Mouse (Mus musculus) fat pad, adult 2 months (tissue): ENCODE measurements around the gene Gm5447.

Source experiments
- DNase-seq: peaks from one replicate; pipeline ENCODE4 v3.0.0-alpha.2; 2011; ENCODE audit warnings: low read depth, low spot score; ENCODE audit errors: extremely low read depth

Gm5447 gene

GRCm38 (mm10) chr13:30985598-30986466 lies 11.8 kb downstream of the Gm5447 start:
- DNase-seq: no peak

GRCm38 (mm10) chr13:30986934-30987455 lies 13.0 kb downstream of the Gm5447 start:
- DNase-seq: no peak

- no peak for DNase-seq
These were observed 13.7 kb downstream of the Gm5447 start for GRCm38 (mm10) chr13:30987686-30988085.

- no peak for DNase-seq
These were observed 15.7 kb downstream of the Gm5447 start for GRCm38 (mm10) chr13:30989710-30990109.

GRCm38 (mm10) chr13:30990233-30990632 lies 16.2 kb downstream of the Gm5447 start:
- DNase-seq: no peak

- no peak for DNase-seq
These were observed 19.8 kb downstream of the Gm5447 start for GRCm38 (mm10) chr13:30993819-30994218.

- no peak for DNase-seq
These were observed 20.4 kb downstream of the Gm5447 start for GRCm38 (mm10) chr13:30994249-30994858.

GRCm38 (mm10) chr13:30997526-30998253 lies 23.7 kb downstream of the Gm5447 start:
- DNase-seq: no peak

GRCm38 (mm10) chr13:30999799-31000198 lies 25.8 kb downstream of the Gm5447 start:
- no peak for DNase-seq

- no peak for DNase-seq
These were observed 30.5 kb downstream of the Gm5447 start for GRCm38 (mm10) chr13:31004458-31004857.

- peak; percentile 5 for DNase-seq
These were observed 31.0 kb downstream of the Gm5447 start for GRCm38 (mm10) chr13:31004995-31005394.

GRCm38 (mm10) chr13:31017545-31017944 lies 43.5 kb downstream of the Gm5447 start:
- DNase-seq: no peak

GRCm38 (mm10) chr13:31021514-31021913 lies 47.5 kb downstream of the Gm5447 start:
- no peak for DNase-seq

GRCm38 (mm10) chr13:31021927-31022326 lies 47.9 kb downstream of the Gm5447 start:
- no peak for DNase-seq

- DNase-seq: no peak
These were observed 49.7 kb downstream of the Gm5447 start for GRCm38 (mm10) chr13:31023664-31024063.
